Mouse (Mus musculus) cerebellum, postnatal 4 days (tissue): ENCODE measurements around the gene 2610001J05Rik.
"Not testable (repeated sequence)": the region's sequence is repeated elsewhere in the genome, so short reads cannot be mapped to it uniquely, and the experiment has no call there.

ENCODE experiments used
- DNase-seq, 2 experiments: peaks; one replicate each; pipeline ENCODE4 v3.0.0; 2022; ENCODE audit warnings: low spot score in 2 of 2, mixed read lengths in 1 of 2

Gene 2610001J05Rik

DNA sequence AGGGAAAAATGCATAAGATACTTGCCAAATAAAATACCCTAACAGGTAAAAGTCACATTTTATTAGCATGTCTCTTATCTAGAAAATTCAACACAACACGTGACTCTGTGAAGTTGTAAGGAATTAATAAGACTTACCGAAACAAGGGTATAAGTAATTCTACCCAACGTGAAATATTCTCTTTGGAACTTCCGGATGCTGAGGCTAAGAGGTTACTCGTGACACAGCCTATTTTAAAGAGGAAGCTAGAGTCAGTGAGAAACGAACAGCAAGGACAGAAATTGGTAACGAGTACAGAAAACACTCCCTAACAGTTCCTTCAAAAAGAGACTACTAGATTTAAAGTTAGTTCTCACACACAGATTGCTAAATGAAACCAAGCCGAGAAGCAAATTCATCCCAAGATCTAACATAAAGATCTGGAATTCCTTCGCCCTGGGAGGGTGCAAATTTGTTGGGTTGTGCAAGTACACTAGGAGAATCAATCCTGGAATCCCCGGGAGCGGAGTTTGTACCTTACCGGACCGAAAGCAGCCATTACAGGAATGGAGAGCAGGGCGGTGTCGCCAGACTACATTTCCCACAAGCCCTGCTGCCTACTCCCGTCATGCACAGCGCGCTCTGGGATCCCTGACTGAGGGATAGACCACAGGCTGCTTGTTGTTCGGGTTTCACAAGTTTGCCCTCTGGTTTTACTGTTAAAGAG is at the start of gene 2610001J05Rik:
2610001J05Rik (minus strand) TSS at position 600 of the 706 bp plus-strand sequence.
- DNase-seq = peak; percentile 65 to 82

DNA sequence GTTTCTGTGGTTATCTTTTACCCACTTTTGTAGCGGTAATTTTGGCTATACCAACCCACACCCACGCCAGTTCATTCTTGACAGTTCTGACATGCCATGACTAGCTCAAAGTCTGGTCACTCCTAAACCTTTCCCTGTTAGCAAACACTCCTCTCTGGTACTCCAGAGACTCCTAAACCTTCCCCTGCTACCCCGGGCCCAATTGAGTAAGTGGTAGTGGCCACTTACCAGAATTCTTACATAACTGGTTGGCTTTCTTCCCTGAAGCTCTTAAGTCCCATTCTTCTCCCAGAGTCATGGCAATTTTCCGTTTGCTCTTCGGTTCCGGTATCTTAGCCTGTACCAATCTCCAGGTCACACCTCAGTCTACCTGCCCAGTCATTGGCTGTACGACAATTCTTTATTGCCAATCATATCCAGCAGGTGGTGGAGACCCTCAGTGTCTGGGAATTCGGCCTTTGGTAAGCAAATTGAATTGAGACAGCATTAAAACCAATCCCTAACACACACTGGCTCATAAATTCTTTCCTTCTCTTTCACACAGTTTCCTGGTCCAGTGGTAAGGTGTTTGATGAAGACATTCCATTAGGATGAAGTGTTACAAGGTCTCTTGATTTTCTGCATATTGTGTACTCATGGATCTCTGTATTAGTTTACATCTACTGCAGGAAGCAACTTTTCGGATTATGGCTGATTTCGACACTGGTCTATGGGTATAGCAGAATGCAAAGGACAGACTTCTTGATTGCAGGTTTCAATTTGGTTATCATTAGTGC is 38.6 kb upstream of the 2610001J05Rik start:
- no peak for DNase-seq

DNA sequence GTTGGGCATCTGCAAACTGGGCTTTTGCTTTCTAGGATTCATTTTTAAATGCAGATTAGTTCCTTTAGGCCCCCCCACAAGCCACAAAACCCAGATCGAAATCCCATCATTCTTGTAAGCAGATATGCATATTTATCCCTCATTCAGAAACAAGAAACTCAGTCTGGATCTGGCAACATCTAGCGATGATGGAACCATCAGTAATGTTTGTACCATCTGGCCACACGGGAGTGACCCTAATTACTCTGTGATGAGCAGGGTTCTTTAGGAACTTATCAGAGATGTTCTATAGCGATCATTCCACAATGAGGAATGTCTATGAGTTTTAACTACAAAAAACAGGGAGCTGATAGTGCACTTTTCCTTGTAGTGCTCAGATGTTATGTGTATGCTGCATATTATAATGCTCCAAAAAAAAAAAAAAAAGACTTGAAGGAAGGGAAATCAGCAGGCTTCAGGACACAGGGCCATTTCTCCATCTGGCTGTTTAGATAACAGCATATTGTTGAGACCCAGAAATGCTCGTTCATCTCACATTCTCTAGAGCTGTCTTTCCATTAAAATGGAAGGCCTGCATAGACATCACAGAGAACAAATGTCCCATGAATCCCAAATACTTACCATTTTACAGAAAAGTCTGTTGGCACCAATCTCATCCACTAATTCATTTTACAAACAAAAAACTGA is 31.8 kb upstream of the 2610001J05Rik start:
- DNase-seq = no peak

DNA sequence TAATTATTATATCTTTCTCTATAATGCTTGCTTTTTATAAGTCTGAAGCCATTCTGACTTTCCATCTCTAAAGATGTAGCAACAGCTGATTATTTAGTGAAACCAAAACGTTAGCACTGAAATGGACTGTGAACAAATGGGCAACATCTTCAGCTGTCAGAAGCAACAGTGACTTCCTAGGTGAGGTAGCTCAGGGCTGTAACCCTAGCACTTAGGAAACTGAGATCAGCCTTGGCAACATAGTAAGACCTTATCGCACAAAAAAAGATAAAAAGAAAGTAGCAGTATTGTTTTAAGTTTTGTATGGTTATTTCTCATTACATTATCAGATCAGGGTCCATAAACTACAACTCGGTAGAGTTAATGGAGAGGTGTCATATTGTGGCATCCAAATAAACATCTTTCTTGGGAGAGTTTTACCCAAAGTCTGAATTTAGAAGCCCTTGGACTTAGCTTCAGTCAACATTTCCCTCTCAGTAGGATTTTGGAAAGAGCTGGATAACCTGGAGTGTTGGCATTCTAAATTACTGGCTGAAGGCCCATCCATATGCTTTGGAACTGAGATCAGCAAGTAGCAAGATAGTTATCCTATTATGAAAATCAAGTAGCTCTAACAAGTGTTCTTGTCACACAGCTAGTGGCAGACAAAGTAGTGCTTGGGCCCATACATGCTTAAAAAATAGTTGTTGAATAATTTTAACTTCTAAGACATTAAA is 13.7 kb upstream of the 2610001J05Rik start:
- no peak for DNase-seq

DNA sequence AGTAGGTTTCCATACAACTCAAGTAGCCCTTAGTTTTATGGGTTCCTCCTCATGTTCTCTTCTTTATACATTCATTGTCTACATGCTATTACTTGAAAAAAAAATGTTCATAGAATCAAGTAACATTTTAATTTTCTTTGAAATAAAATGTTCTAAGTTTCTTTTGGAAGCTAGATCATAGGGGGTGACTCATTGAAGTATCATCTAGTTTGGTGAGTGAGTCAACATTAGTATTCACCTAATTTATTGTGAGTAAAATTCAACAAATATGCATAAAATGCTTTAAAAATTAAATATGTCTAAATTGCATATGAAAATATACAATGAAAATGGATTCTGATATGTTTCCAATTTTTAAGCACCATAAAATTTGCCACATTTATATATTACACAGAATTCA is 11.6 kb upstream of the 2610001J05Rik start:
- no peak for DNase-seq

GRCm38 (mm10) chr6:13873959-13874358 is 2.6 kb upstream of the 2610001J05Rik start:
- DNase-seq = no peak

DNA sequence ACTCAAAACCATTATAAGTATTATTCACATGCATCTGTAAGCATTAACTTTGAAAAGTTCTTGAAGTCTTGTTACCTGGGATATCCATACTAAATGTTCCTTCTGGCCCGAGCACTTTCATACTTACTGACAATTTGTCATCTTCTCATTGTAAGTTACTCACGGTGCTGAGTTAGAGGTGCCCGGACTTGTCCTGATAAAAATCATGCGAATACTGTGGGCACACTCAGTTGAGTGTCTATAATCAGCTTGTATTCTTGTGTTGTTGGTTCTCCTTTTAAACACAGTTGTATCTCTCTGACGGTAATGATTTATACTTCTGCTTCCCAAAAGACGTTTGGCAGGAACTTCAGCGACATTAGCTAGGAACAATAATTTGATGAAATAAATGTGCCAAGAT is 758 bp upstream of the 2610001J05Rik start:
- DNase-seq = no peak

DNA sequence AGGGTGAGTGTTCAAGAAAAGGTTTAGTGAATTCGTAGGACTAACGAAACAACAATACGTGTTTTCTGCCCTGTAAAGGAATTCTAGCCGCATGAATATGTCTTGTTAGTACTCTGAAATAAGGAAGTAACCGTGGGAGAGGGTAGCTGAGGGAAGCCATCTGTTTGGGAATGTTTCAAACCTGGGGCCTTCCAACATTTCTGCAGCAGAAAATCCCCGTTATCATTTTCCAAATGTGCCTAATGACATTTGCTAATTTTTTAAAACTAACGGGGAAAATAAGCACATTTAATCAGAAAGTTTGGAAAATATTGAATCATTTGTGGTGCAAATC is 274 bp upstream of the 2610001J05Rik start:
- DNase-seq = no peak

DNA sequence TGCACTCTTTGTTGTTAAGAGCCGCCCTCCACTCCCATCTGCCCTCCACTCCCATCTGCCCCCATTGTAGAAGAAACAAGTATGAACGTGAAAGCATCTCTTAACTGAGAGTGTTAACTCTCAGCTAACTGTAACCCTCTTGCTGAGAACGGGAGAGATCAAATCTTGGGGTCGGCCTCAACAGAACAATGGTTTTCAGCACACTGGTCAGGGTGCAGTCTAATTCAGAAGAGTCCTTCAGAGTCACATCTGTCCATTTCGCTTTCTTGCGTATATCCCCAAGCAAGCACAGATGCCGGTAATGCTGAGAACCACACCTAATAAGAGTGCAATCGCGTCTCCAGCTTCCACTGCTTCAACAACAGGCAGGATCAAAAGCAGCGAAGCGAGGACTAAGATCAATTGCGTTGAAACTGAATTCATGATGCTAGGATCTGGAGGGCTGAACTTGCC is 1.0 kb downstream of the 2610001J05Rik start:
- DNase-seq = no peak

DNA sequence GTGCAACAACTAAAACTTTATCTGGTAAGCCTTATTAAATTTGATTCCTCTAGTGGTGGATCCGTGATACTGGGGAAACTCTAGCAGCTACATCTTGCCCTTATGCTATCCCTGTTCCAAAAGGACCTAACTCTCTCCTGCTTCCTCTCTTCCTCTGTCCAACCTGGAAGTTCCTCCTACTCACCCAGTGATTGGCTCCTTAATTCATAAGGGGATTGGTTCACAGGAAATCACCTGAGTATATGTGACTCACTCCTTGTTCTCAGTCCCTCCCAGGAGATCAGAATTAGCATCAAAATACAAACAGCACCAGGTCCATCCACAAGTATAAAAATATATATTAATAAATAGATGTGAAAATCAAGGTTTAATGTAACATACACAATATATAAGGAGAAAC is 10.7 kb downstream of the 2610001J05Rik start:
- DNase-seq = no peak

DNA sequence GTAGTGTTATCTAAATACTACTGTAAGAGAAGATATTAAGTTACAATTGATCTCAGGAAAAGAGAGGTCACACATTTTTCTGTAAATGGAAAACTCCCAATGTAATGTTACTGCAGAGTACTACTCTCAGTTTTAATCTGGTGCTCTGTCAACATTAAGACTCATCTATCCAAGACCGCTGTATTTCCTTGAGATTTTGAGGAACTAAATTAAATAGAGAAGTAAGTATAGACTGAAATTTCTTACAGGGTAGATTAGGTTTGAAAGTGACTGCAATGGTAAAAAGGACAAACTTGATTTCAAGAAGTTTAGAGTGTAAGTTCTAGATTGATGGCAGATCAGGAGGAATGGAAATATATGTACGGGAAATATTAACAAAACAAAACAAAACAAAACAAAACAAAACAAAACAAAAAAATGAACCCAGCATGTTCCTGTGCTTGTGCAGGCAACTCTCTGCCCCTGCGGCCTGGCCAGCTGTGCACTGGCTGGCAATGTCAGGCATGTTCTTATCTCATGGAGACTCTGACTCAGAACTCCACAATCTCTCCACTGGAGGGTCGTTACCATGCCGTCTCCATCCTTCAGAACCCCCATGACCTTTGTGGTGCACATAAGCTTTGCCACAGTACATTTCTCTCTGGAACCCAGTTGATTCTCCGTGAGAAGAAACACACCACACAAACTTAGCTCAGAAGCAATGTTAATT is 11.3 kb downstream of the 2610001J05Rik start:
- no peak for DNase-seq

DNA sequence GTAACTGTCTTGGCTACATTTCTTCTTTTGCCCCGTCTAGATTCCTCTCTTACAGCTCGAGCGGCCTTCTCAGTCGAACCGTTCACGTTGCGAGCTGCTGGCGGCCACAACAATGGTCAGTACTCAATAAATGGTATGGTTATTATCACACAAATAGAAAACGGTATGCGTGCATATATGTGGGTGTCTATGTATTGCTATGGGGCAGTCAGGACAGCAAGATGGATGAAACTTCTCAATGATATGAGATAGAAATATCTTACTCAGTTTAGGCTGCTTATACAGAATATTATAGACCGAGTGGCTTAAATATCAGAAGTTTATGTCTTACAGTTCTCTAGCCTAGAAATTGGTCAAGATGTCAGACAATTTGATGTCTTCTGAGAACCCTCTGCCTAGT is 17.1 kb downstream of the 2610001J05Rik start:
- DNase-seq = no peak

GRCm38 (mm10) chr6:13853244-13853643 is 18.1 kb downstream of the 2610001J05Rik start:
- DNase-seq = no peak

DNA sequence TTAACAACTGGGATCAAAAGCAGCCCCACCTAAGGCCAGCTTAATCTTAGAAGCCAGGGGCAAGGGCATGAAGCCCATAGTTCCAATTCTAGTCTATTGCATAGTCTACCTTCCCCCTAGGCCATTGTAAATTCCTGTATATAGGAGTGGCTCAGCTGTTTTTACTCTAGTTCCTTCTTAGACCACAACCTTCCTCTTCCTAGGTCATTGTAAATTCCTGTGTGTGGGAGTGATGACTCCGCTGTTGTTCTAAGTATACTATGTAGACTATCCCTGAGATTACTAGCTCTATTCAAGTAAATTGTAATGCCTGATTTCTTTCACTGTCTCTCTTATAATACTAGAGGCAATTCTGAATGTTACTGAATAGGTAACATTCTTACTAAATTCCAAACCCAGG is 25.3 kb downstream of the 2610001J05Rik start:
- DNase-seq = not testable (repeated sequence)

DNA sequence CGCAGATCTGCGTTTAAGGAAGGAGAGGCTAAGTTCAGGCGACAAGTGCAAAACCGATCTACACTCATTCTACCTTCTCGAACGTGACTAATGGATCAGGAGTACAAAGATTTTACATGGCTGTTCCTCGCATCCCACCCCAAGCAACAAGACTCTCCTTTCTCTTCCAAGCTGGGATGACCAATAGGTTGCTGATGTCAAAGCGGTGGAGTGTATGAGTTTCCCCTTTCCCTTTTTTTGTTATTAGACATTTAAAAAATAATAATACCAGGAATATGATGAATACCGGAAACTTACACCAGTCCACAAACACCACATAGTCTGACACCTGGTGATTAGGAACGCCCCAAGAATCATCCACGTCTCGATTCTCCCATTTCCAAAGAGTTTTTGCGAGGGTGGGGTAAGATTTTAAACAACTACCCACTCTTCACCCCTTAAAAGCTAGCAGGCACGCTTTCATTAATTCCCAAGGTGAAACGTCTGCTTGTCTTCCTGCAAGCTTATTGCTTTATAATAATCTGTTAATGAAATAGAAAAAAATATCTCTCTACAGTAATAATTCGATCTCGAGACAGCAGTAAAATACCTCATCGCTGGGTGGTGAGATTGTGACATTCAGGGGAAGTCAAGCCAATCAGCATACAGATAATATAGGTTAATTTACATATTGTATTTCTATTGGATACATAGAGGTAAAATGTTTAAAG is 31.8 kb downstream of the 2610001J05Rik start, which contains the start of gene Gpr85:
Gpr85 (minus strand) TSS at position 598 of the 710 bp plus-strand sequence.
- peak in 1 of 2 experiments; percentile 1 for DNase-seq

DNA sequence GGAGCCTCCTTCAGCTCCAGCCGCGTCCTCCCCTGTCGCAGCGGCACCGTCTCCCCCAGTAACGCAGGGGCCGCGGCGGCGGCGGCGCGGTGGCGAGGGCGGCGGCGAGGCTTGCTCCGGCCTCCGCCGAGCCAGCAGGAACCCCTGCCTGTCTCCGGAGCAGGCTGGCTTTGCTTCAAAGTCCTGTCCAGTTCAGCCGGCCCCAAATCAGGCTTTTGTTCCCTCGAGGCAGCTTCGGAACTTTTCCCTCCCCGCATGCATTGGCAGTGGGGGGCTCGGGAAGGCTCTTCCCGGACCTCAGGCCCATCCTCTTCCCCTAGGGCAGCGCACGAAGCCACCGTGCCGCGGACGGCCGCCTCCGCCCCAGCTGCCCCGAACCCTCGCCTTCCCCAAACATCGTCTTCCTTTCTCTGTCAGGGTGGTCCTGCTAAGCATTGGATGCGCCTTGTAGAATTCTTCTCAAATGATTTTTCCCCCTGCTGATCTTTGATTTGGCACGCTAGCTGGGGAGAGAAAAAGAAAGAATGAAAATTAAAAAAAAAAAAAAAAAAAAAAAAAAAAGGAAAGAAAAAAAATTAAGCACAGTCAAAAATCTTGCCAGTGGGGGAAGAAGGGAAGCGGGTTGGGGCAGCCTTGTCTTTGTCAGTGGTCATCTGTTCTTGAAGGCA is 32.5 kb downstream of the 2610001J05Rik start:
- peak; percentile 64 to 81 for DNase-seq

DNA sequence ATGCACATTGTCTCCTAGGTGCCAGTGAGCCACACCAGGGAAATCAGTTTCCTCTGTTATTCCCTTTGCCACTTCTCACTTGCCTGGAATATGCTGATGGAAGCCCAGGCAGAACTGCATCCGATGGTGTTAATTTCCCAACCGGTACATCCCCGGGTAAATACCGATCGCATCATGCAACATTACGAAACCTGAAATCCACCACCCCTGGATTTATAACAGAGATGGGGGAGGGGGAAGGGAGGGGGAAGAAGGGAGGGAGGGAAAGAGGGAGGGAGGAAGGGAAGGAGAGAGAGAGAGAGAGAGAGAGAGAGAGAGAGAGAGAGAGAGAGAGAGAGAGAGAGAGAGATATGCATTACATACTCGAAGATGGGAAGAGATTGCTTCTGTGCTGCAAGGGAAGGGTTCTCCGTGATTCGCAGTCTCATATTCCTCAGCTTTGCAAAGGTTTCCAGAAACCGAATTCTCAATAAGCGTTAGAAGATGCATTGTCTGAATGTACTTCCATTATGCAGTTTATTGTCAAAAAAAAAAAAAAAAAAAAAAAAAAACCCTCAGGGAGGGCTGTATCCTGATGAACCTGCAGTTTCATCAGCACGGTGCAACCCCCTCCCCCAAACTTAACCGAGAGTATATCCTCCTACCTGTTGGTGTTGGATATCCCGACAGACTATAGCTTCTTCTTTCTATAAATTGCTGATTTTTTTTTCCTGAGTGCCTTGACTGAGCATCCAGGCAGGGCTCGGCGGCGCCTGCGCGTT is 33.2 kb downstream of the 2610001J05Rik start:
- peak in 1 of 2 experiments; percentile 38 for DNase-seq

DNA sequence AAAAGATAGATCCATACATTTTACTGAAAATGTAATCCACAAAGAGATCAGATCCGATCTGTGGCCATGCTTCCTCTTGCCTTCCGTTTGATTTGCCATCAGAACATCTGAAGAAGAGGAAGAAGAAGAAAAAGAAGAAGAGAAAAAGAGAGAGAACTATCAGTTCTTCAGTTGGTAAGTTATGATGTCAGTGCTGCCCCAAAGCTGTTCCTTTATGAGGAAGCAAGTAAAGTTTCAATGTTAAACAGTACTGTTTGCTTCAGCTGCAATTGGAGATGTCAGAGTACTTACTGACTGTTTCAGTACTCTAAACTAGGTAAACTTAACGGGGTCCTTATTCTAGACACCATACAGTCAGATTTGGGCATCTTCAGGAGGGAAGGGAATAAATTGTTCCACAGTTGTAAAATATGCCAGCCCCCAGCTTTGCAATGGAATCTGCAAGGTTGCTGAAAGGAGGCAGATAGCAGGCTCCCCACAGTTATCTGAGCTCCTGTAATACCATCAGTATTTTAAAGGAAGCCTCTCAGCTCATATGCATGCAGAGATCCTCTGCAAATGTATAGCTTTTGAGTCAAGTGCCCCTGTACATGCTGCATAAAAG is 34.2 kb downstream of the 2610001J05Rik start:
- DNase-seq = peak in 1 of 2 experiments; percentile 6
